Mouse (Mus musculus): ENCODE results near the gene Tlx2.
A peak's percentile ranks its signal among the peaks of the same experiment; 100 is the strongest.

Gene Tlx2

GRCm38 (mm10) chr6:83070247-83070310, at the start of gene Tlx2:
Tlx2 (minus strand) TSS chr6:83070293.
- DNase-seq = no peak

- no peak for DNase-seq
Observed at GRCm38 (mm10) chr6:83119734-83120051, 49.6 kb upstream of the Tlx2 start.

GRCm38 (mm10) chr6:83118825-83119733, 49.0 kb upstream of the Tlx2 start:
- no peak for DNase-seq

GRCm38 (mm10) chr6:83118369-83118768, 48.3 kb upstream of the Tlx2 start:
- no peak for DNase-seq

- DNase-seq = no peak
Observed at GRCm38 (mm10) chr6:83117616-83118015, 47.5 kb upstream of the Tlx2 start.

- no peak for DNase-seq
Observed at GRCm38 (mm10) chr6:83117165-83117438, 47.0 kb upstream of the Tlx2 start.

GRCm38 (mm10) chr6:83116373-83117164, 46.5 kb upstream of the Tlx2 start:
- DNase-seq = no peak

GRCm38 (mm10) chr6:83115682-83116372, 45.7 kb upstream of the Tlx2 start:
- DNase-seq = no peak

GRCm38 (mm10) chr6:83115011-83115671, 45.0 kb upstream of the Tlx2 start, which contains the start of gene Mogs:
Mogs (plus strand) TSS chr6:83115496.
- DNase-seq = peak; percentile 96

GRCm38 (mm10) chr6:83111510-83112136, 41.5 kb upstream of the Tlx2 start:
- no peak for DNase-seq

- DNase-seq = peak; percentile 83
Observed at GRCm38 (mm10) chr6:83108762-83109668, 38.9 kb upstream of the Tlx2 start, which contains the start of gene Mrpl53. Mrpl53 (plus strand) TSS chr6:83109040.

- peak; percentile 82 for DNase-seq
Observed at GRCm38 (mm10) chr6:83107566-83108400, 37.7 kb upstream of the Tlx2 start.

GRCm38 (mm10) chr6:83104158-83104557, 34.1 kb upstream of the Tlx2 start:
- no peak for DNase-seq

GRCm38 (mm10) chr6:83103130-83103650, 33.1 kb upstream of the Tlx2 start:
- DNase-seq = no peak

- peak; percentile 65 for DNase-seq
Observed at GRCm38 (mm10) chr6:83101688-83102556, 31.8 kb upstream of the Tlx2 start.

GRCm38 (mm10) chr6:83101316-83101687, 31.2 kb upstream of the Tlx2 start, which contains the start of the genes Ccdc142 and Gm42688:
Ccdc142 (plus strand) TSS chr6:83101601.
Gm42688 (plus strand) TSS chr6:83101617.
- DNase-seq = peak; percentile 90

- no peak for DNase-seq
Observed at GRCm38 (mm10) chr6:83098411-83098810, 28.3 kb upstream of the Tlx2 start.

- DNase-seq = no peak
Observed at GRCm38 (mm10) chr6:83095968-83096367, 25.9 kb upstream of the Tlx2 start.

GRCm38 (mm10) chr6:83092416-83093127, 22.5 kb upstream of the Tlx2 start:
- DNase-seq = peak; percentile 46

Measured in lung, postnatal 14 days (tissue).